ENCODE assay signal across 10 mouse cellular contexts in genomic region chr2:152089078-152089477, GRCm38 (mm10). TPM values are rescaled to one million over a fixed set of nuclear protein-coding genes. Genes with fewer than 3 reads are reported as not detected.
DNase-seq lines count a peak whose midpoint lies in the region; ATAC-seq and TF ChIP-seq lines count a peak whose summit lies in the region.
"Had no signal": no experiment of that assay in that cellular context is flagged by ENCODE, and none has a peak within 500 bp of the region (broad histone marks: within the 10 kb centered on the region; RNA-seq: fewer than 3 reads in every experiment).

No protein-coding gene starts in this region.

- no peak overlapping the region for H3K27ac ChIP-seq in heart, adult 2 months
- H3K27ac ChIP-seq in testis, adult 2 months (ENCODE audit: control insufficient read depth, insufficient read depth, low read depth, low read length) = no peak overlapping the region
- no peak overlapping the region for H3K27ac ChIP-seq in cerebellum, adult 2 months (ENCODE audit: insufficient read depth, low read length)
- no peak overlapping the region for H3K27ac ChIP-seq in stomach, postnatal 0 days (replicated peaks)

- H3K79me2 ChIP-seq in heart, adult 2 months (replicated peaks; ENCODE audit: control insufficient read depth, insufficient read depth, low read length) = no peaks in the 10 kb centered on the region

- no peaks in the 10 kb centered on the region for H3K36me3 ChIP-seq in heart, adult 2 months (ENCODE audit: control insufficient read depth, insufficient read depth, low read length)
- no peaks in the 10 kb centered on the region for H3K36me3 ChIP-seq in testis, adult 2 months (ENCODE audit: control insufficient read depth, insufficient read depth, low read length)
- H3K36me3 ChIP-seq in stomach, postnatal 0 days (ENCODE audit: control insufficient read depth, insufficient read depth, low read length) = no peaks in the 10 kb centered on the region

- H3K4me1 ChIP-seq in heart, adult 2 months (ENCODE audit: control insufficient read depth, insufficient read depth, low read length) = no peaks in the 10 kb centered on the region
- peaks cover 12% of the 10 kb centered on the region for H3K4me1 ChIP-seq in testis, adult 2 months (ENCODE audit: control insufficient read depth, insufficient read depth, low read length)
- no peaks in the 10 kb centered on the region for H3K4me1 ChIP-seq in cerebellum, adult 2 months (ENCODE audit: control insufficient read depth, insufficient read depth, low read length)
- H3K4me1 ChIP-seq in lung, adult 2 months (ENCODE audit: control insufficient read depth, insufficient read depth, low read length) = no peaks in the 10 kb centered on the region; the same call in 1 of the 2 replicates
- H3K4me1 ChIP-seq in stomach, postnatal 0 days (replicated peaks; ENCODE audit: control insufficient read depth, insufficient read depth) = peaks cover 4% of the 10 kb centered on the region; the same call in 1 of the 2 replicates

- H3K4me2 ChIP-seq in stomach, postnatal 0 days (replicated peaks; ENCODE audit: low read depth) = no peak overlapping the region

- H3K9ac ChIP-seq in heart, adult 2 months (ENCODE audit: low read depth, low read length) = no peak overlapping the region
- no peak overlapping the region for H3K9ac ChIP-seq in stomach, postnatal 0 days (ENCODE audit: low read length)

- ATAC-seq in granulocyte monocyte progenitor cell, adult 5-6 weeks (replicated peaks; ENCODE audit: poor library complexity, severe bottlenecking) = peak; percentile 41
- no peak for ATAC-seq in stomach, postnatal 0 days (ENCODE audit: low FRiP score, low TSS enrichment)

- no peak for TF ChIP-seq POLR2A in heart, adult 2 months (IDR thresholded peaks at IDR 0.05; ENCODE audit: insufficient read depth, low read depth, low read length)
- no peak for TF ChIP-seq POLR2A in testis, adult 2 months (IDR thresholded peaks at IDR 0.05; ENCODE audit: control insufficient read depth, low read depth, low read length)
- TF ChIP-seq POLR2A in cerebellum, adult 2 months (IDR thresholded peaks at IDR 0.05; ENCODE audit: borderline replicate concordance, insufficient read depth, low read length) = no peak
- TF ChIP-seq POLR2A in lung, adult 2 months (IDR thresholded peaks at IDR 0.05; ENCODE audit: borderline replicate concordance, extremely low read depth, low read depth, low read length) = no peak

- peaks cover 9% of the 10 kb centered on the region for H3K27me3 ChIP-seq in heart, adult 2 months (ENCODE audit: control insufficient read depth, insufficient read depth, low read length)
- H3K27me3 ChIP-seq in testis, adult 2 months (ENCODE audit: control insufficient read depth, insufficient read depth, low read length) = no peaks in the 10 kb centered on the region
- no peaks in the 10 kb centered on the region for H3K27me3 ChIP-seq in cerebellum, adult 2 months (ENCODE audit: control insufficient read depth, insufficient read depth, low read length)
- H3K27me3 ChIP-seq in stomach, postnatal 0 days (ENCODE audit: control insufficient read depth, insufficient read depth, low read length) = peaks cover 13% of the 10 kb centered on the region

- DNase-seq in heart, adult 2 months = peak; percentile 21 to 66
- DNase-seq in heart, postnatal 25 days (ENCODE audit: low spot score) = no peak
- DNase-seq in testis, postnatal 14 days (ENCODE audit: low spot score) = no peak
- DNase-seq in cerebellum, adult 2 months = peak; percentile 59 to 74
- peak; percentile 46 for DNase-seq in lung, adult 2 months
- peak; percentile 53 for DNase-seq in stomach, postnatal 0 days (ENCODE audit: low spot score)

- no peak for TF ChIP-seq EP300 in heart, adult 2 months (IDR thresholded peaks at IDR 0.05; ENCODE audit: insufficient read depth, low read depth, low read length)
- TF ChIP-seq EP300 in stomach, postnatal 0 days (optimal IDR thresholded peaks at IDR 0.05) = no peak

- no peak overlapping the region for H3K4me3 ChIP-seq in heart, adult 2 months
- H3K4me3 ChIP-seq in testis, adult 2 months (ENCODE audit: control insufficient read depth, low read depth, low read length) = no peak overlapping the region
- H3K4me3 ChIP-seq in cerebellum, adult 2 months (replicated peaks; ENCODE audit: insufficient read depth, low read depth, low read length) = no peak overlapping the region
- no peak overlapping the region for H3K4me3 ChIP-seq in lung, adult 2 months (replicated peaks; ENCODE audit: extremely low read depth, low read depth, low read length)
- no peak overlapping the region for H3K4me3 ChIP-seq in stomach, postnatal 0 days (ENCODE audit: low read depth, low read length)

- H3K9me3 ChIP-seq in stomach, postnatal 0 days (ENCODE audit: control insufficient read depth, low read length) = no peaks in the 10 kb centered on the region

- intact Hi-C loops in heart, adult 2 months (cut with DNase I) = no loop called here
- intact Hi-C loops in heart, postnatal 25 days (cut with DNase I) = loop anchor here (5.0 kb wide), 1 partner anchor 278 kb away; no protein-coding TSS in a partner anchor

- WGBS in heart, adult 2 months = 12% methylated on average over 4 of the region's 4 CpGs
- 7% methylated on average over 4 of the region's 4 CpGs for WGBS in cerebellum, adult 2 months
- 3% methylated on average over 4 of the region's 4 CpGs for whole genome bisulfite sequencing in lung, adult 2 months
- 6% methylated on average over 4 of the region's 4 CpGs for WGBS in stomach, postnatal 0 days

- TF ChIP-seq CTCF in heart, adult 2 months (IDR thresholded peaks at IDR 0.05) = peak; percentile 91
- TF ChIP-seq CTCF in testis, adult 2 months (IDR thresholded peaks at IDR 0.05; ENCODE audit: control insufficient read depth, insufficient read depth, insufficient replicate concordance, low read depth, low read length) = peak; percentile 64; the same call in 1 of the 2 replicates
- peak; percentile 82 for TF ChIP-seq CTCF in cerebellum, adult 2 months (IDR thresholded peaks at IDR 0.05; ENCODE audit: borderline replicate concordance, insufficient read depth, low read depth, low read length)
- peak; percentile 75 for TF ChIP-seq CTCF in lung, adult 2 months (IDR thresholded peaks at IDR 0.05; ENCODE audit: insufficient read depth, low read length)
- TF ChIP-seq CTCF in stomach, postnatal 0 days (IDR thresholded peaks at IDR 0.05; ENCODE audit: low read depth) = peak; percentile 83

RNA-seq across cellular contexts. Expression of gene Scrt2, which starts 7.7 kb away (rescaled TPM):
- not detected for total RNA-seq in heart, adult 2 months (2021)
- not detected in 2 replicates for polyA plus RNA-seq in heart, adult 2 months (2012; rRNA removed)
- not detected for total RNA-seq in heart, postnatal 25 days (2021)
- 0.19 and 0.21 TPM in 2 replicates for polyA plus RNA-seq in testis, adult 2 months (2012; rRNA removed)
- 14.8 and 15.4 TPM in 2 replicates for polyA plus RNA-seq in cerebellum, adult 2 months (2012; rRNA removed)
- not detected in 2 replicates for total RNA-seq in granulocyte monocyte progenitor cell, adult 5-6 weeks (2014; fragmentation: Nextera tagmentation)
- not detected in 2 replicates for total RNA-seq in granulocyte monocyte progenitor cell, adult 5-6 weeks (2017)
- not detected in 2 replicates for polyA plus RNA-seq in lung, adult 2 months (2012; rRNA removed)
- polyA plus RNA-seq in stomach, postnatal 0 days (2015; fragmentation: Nextera tagmentation; extraction: Ambion mirVana) = not detected in 2 replicates
- total RNA-seq: hematopoietic stem cell, adult 5-6 weeks; neutrophil, adult 5-6 weeks had no signal

RNA-seq across cellular contexts. Expression of gene Srxn1, which starts 16.2 kb away (rescaled TPM):
- total RNA-seq in heart, adult 2 months (2021) = 10 to 100 TPM; 19.2 to 23.9 TPM
- 35.9 and 40.0 TPM in 2 replicates for polyA plus RNA-seq in heart, adult 2 months (2012; rRNA removed)
- total RNA-seq in heart, postnatal 25 days (2021) = 10 to 100 TPM; 14.8 to 15.2 TPM
- 131 and 135 TPM in 2 replicates for polyA plus RNA-seq in testis, adult 2 months (2012; rRNA removed)
- polyA plus RNA-seq in cerebellum, adult 2 months (2012; rRNA removed) = 138 TPM in 2 replicates
- 0.47 and 5.5 TPM in 2 replicates for total RNA-seq in granulocyte monocyte progenitor cell, adult 5-6 weeks (2014; fragmentation: Nextera tagmentation)
- total RNA-seq in granulocyte monocyte progenitor cell, adult 5-6 weeks (2017) = 1.3 and 2.0 TPM in 2 replicates
- polyA plus RNA-seq in lung, adult 2 months (2012; rRNA removed) = 47.3 and 54.8 TPM in 2 replicates
- polyA plus RNA-seq in stomach, postnatal 0 days (2015; fragmentation: Nextera tagmentation; extraction: Ambion mirVana) = 28.4 and 31.4 TPM in 2 replicates

RNA-seq across cellular contexts. Expression of gene Tcf15, which starts 54.3 kb away (rescaled TPM):
- 10 to 100 TPM; 26.7 to 32.1 TPM for total RNA-seq in heart, adult 2 months (2021)
- polyA plus RNA-seq in heart, adult 2 months (2012; rRNA removed) = 21.2 and 25.9 TPM in 2 replicates
- total RNA-seq in heart, postnatal 25 days (2021) = 10 to 100 TPM; 24.3 to 34.0 TPM
- polyA plus RNA-seq in testis, adult 2 months (2012; rRNA removed) = 0.53 and 0.96 TPM in 2 replicates
- 2.6 TPM in 2 replicates for polyA plus RNA-seq in cerebellum, adult 2 months (2012; rRNA removed)
- total RNA-seq in granulocyte monocyte progenitor cell, adult 5-6 weeks (2014; fragmentation: Nextera tagmentation) = not detected in 2 replicates
- total RNA-seq in granulocyte monocyte progenitor cell, adult 5-6 weeks (2017) = not detected in 2 replicates
- 2.4 and 5.5 TPM in 2 replicates for polyA plus RNA-seq in lung, adult 2 months (2012; rRNA removed)
- polyA plus RNA-seq in stomach, postnatal 0 days (2015; fragmentation: Nextera tagmentation; extraction: Ambion mirVana) = 2.5 and 3.1 TPM in 2 replicates
- total RNA-seq: neutrophil, adult 5-6 weeks had no signal

Comparison
In these comparisons a context has a peak if more than half of its experiments do, and no peak if none do; other contexts are left out.
1. DNase-seq: peak in heart, adult 2 months (2 of 2), cerebellum, adult 2 months (2 of 2), lung, adult 2 months (single experiment) and stomach, postnatal 0 days (single experiment); none in heart, postnatal 25 days (single experiment) and testis, postnatal 14 days (single experiment).
2. RNA of gene Scrt2, which starts 7.7 kb away (polyA plus RNA-seq): 14.8 to 15.4 TPM in cerebellum, adult 2 months; 0.19 to 0.21 TPM in testis, adult 2 months, not detected in stomach, postnatal 0 days, not detected in heart, adult 2 months and not detected in lung, adult 2 months; every median in the first group is over 10 times any median in the second.
3. Peak in every context shown above with its lines, with median percentiles within 50 percentile points of each other: CTCF ChIP-seq.